In genomic region chr14:21086827-21087351, GRCm38 (mm10) we compare ENCODE assay signal across 10 mouse cellular contexts. TPM values are rescaled to one million over a fixed set of nuclear protein-coding genes. Genes with fewer than 3 reads are reported as not detected.
DNase-seq lines count a peak whose midpoint lies in the region; ATAC-seq and TF ChIP-seq lines count a peak whose summit lies in the region.
"Had no signal": no experiment of that assay in that cellular context is flagged by ENCODE, and none has a peak within 500 bp of the region (broad histone marks: within the 10 kb centered on the region; RNA-seq: fewer than 3 reads in every experiment).

No protein-coding gene starts in this region.

- peaks cover 27% of the 10 kb centered on the region for H3K4me1 ChIP-seq in lung, embryonic 16.5 days (replicated peaks; ENCODE audit: control insufficient read depth, insufficient read depth, low read length)

- H3K27me3 ChIP-seq in lung, embryonic 16.5 days (ENCODE audit: control insufficient read depth, insufficient read depth, low read depth, low read length) = no peaks in the 10 kb centered on the region

- H3K4me2 ChIP-seq in lung, embryonic 16.5 days (ENCODE audit: low read depth, low read length) = no peak overlapping the region; the same call in 1 of the 2 replicates

- no peaks in the 10 kb centered on the region for H3K36me3 ChIP-seq in lung, embryonic 16.5 days (ENCODE audit: control insufficient read depth, insufficient read depth, low read length)

- TF ChIP-seq CTCF in gastrocnemius, adult 2 months (IDR thresholded peaks at IDR 0.05) = no peak

- intact Hi-C loops in gastrocnemius, adult 2 months (cut with DNase I) = no loop called here
- intact Hi-C loops in heart, postnatal 10 days (cut with DNase I) = no loop called here

- 0 out of 2 replicates have a peak overlapping the region, but pooled peaks have one; percentile 37 for H3K9ac ChIP-seq in lung, embryonic 16.5 days (ENCODE audit: low read length)

- peak; percentile 40; the same call in 1 of the 2 replicates for ATAC-seq in lung, embryonic 16.5 days (ENCODE audit: low read depth)

- peak overlapping the region; percentile 30; the same call in 1 of the 2 replicates for H3K4me3 ChIP-seq in gastrocnemius, adult 2 months
- H3K4me3 ChIP-seq in lung, embryonic 16.5 days (ENCODE audit: low read length) = no peak overlapping the region

- no peak for DNase-seq in gastrocnemius, adult 2 months
- DNase-seq in gastrocnemius, postnatal 10 days = no peak
- no peak for DNase-seq in lung, postnatal 25 days (ENCODE audit: low spot score)
- peak; percentile 34 to 41 for DNase-seq in heart, postnatal 10 days
- peak; percentile 56 for DNase-seq in mesoderm, embryonic 11.5 days (ENCODE audit: low read depth, low spot score)
- DNase-seq in adrenal gland, postnatal 25 days = no peak
- no peak for DNase-seq in right cerebral cortex, postnatal 36 days (ENCODE audit: low spot score in 2 of 2)
- DNase-seq: adrenal gland, postnatal 36 days; layer of hippocampus, adult 9-11 months had no signal

- WGBS in lung, embryonic 16.5 days = 22% methylated on average over 7 of the region's 7 CpGs

- H3K27ac ChIP-seq in gastrocnemius, adult 2 months = peak overlapping the region; percentile 82
- peak overlapping the region; percentile 66 for H3K27ac ChIP-seq in lung, embryonic 16.5 days (ENCODE audit: low read length)

- H3K9me3 ChIP-seq in lung, embryonic 16.5 days (ENCODE audit: control insufficient read depth, low read length) = no peaks in the 10 kb centered on the region

RNA-seq across cellular contexts. Expression of gene Adk, which starts 34.5 kb away (rescaled TPM):
- total RNA-seq in gastrocnemius, adult 2 months (2021) = 100 to 1,000 TPM in 1 of 2 experiments, 10 to 100 TPM in 1; 77.1 to 152 TPM
- 10 to 100 TPM; 85.9 to 86.1 TPM for total RNA-seq in gastrocnemius, postnatal 10 days (2021)
- 195 TPM in 2 replicates for polyA plus RNA-seq in lung, embryonic 16.5 days (2015; fragmentation: Nextera tagmentation; extraction: Ambion mirVana)
- 100 to 1,000 TPM; 157 to 165 TPM for total RNA-seq in heart, postnatal 10 days (2021)
- total RNA-seq in adrenal gland, postnatal 25 days (2021) = 108 and 122 TPM in 2 replicates

RNA-seq across cellular contexts. Expression of gene Ap3m1, which starts 34.6 kb away (rescaled TPM):
- total RNA-seq in gastrocnemius, adult 2 months (2021) = 10 to 100 TPM; 34.6 to 41.0 TPM
- total RNA-seq in gastrocnemius, postnatal 10 days (2021) = 10 to 100 TPM; 48.1 to 51.5 TPM
- 63.9 and 83.5 TPM in 2 replicates for polyA plus RNA-seq in lung, embryonic 16.5 days (2015; fragmentation: Nextera tagmentation; extraction: Ambion mirVana)
- total RNA-seq in heart, postnatal 10 days (2021) = 10 to 100 TPM; 60.3 to 82.0 TPM
- total RNA-seq in adrenal gland, postnatal 25 days (2021) = 83.4 and 93.1 TPM in 2 replicates

Comparison
In these comparisons a context has a peak if more than half of its experiments do, and no peak if none do; other contexts are left out.
1. DNase-seq: peak in heart, postnatal 10 days (2 of 2) and mesoderm, embryonic 11.5 days (single experiment); none in gastrocnemius, adult 2 months (single experiment), gastrocnemius, postnatal 10 days (single experiment), lung, postnatal 25 days (single experiment), adrenal gland, postnatal 25 days (single experiment) and right cerebral cortex, postnatal 36 days (0 of 2).